Mouse (Mus musculus): ENCODE results near the gene Zc3h4. TPM values are rescaled to one million over a fixed set of nuclear protein-coding genes. Genes with fewer than 3 reads are reported as not detected.

Zc3h4 gene
- polyA plus RNA-seq (2012; rRNA removed) = 33.9 and 38.9 TPM in 2 replicates

DNA sequence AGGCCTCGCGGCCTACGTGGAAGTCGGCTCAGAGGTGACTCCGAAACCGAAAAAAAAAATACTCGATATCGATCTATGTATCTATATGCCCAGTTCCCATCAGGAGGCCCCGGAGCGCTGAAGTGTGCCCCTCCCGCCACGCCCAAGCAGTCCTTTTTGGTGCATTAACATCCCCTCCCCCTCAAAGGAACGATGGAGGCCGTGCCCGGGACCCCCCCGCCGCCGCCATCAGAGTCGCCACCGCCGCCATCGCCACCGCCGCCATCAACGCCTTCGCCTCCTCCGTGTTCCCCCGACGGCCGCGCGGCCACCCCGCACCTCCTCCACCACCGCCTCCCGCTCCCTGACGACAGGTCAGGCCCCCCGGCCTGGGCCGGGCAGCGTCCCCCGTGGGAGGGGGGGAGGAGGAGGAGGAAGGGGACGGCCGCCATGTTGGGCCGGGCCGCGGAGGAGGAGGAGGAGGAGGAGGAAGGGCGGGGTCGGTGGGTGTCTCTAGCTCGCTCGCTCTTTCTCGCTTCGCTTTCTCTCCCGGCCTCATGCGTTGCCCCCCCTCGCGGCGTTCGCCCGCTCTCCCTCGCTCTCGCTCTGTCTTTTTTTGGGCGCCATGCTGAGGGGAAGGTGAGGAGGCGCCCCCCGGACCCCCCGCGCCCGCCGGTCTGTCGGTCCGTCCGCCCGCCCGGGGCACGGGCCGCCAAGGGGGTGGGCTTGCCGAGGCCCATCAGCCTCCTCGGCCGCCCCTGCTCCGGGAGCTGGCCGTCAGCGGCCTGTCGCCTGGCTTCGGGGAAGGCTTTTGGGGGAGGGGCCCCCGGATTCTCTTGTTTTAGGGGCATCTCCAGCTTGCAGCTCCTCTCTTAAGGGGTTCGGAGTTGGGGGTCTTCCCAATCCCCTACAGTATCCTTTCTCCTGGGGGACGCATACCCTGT is at the start of gene Zc3h4:
TSS of gene Zc3h4 (plus strand) at position 222 of the 923 bp plus-strand sequence.
- TF ChIP-seq CTCF (IDR thresholded peaks at IDR 0.05; ENCODE audit: extremely low read depth, insufficient read depth, low read length) (no peak), POLR2A (IDR thresholded peaks at IDR 0.05; ENCODE audit: extremely low read depth, insufficient read depth, low read length) (peak; percentile 59; the same call in 1 of the 2 replicates)
- Histone ChIP-seq H3K4me3 (ENCODE audit: insufficient read depth, low read length) (peak within 1 kb of the TSS; percentile 95), H3K27ac (ENCODE audit: insufficient read depth, low read length) (peak within 1 kb of the TSS; percentile 100), H3K4me1 (ENCODE audit: control insufficient read depth, insufficient read depth, low read length) (peaks cover 14% of the 10 kb centered on the region)

DNA sequence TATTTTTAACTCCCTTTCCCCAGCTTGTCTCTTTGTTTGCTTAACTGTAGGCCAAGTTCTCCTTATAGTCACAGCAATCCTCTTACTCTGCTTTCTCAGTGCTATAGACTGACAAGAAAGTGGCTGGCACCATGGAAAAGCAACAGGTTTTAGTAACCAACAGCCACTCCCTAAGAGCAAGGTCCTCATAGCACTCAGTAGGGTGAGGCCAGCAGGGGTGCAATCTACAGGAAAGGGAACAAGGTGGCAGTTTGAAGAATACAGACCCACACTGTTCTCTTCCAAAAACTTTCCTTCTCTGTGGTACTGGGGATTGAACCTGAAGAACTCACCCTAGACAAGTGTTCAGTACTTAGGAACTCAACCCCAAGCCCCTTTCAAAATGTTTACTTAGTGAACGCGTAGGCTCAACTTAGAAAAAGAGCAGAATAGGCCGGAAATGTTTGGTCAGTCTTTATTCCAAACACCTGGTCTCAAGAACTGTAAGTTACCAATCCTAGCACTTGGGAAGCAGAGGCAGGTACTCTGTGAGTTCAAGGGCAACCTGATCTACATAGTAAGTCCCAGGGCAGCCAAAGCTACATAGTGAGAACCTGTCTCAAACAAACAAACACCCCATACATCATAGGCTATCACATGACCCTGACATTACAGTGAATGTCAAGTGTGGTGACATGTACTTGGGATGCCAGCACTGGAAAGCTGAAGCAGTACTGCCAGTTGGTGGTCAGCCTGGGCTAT is 44.7 kb upstream of the Zc3h4 start:
- H3K4me3 ChIP-seq (ENCODE audit: insufficient read depth, low read length) = no peak overlapping the region
- H3K4me1 ChIP-seq (ENCODE audit: control insufficient read depth, insufficient read depth, low read length) = no peaks in the 10 kb centered on the region
- no peak overlapping the region for H3K27ac ChIP-seq (ENCODE audit: insufficient read depth, low read length)
- TF ChIP-seq POLR2A (IDR thresholded peaks at IDR 0.05; ENCODE audit: extremely low read depth, insufficient read depth, low read length) = no peak
- no peak for TF ChIP-seq CTCF (IDR thresholded peaks at IDR 0.05; ENCODE audit: extremely low read depth, insufficient read depth, low read length)

DNA sequence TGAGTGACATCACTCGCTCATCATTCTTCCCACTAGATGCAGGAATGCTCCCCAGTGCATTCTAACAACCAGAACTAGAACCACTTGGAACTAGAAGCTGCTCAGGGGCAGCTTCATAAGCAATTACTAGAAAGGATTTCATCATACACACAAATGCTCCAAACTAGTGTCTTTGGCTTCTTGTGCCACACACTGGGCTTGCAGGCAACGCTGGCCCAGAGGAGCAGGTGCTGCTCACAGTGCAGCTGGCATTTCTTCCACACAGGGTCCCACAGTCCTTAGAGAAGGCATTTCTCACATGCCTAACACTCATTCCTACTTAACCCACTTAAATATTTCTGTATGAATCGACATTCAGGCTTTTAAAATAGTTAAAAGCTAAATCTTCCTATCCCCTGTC is 43.1 kb upstream of the Zc3h4 start:
- H3K4me3 ChIP-seq (ENCODE audit: insufficient read depth, low read length) = no peak overlapping the region
- no peaks in the 10 kb centered on the region for H3K4me1 ChIP-seq (ENCODE audit: control insufficient read depth, insufficient read depth, low read length)
- TF ChIP-seq CTCF (IDR thresholded peaks at IDR 0.05; ENCODE audit: extremely low read depth, insufficient read depth, low read length) = no peak
- no peak for TF ChIP-seq POLR2A (IDR thresholded peaks at IDR 0.05; ENCODE audit: extremely low read depth, insufficient read depth, low read length)
- H3K27ac ChIP-seq (ENCODE audit: insufficient read depth, low read length) = no peak overlapping the region

- no peak overlapping the region for H3K27ac ChIP-seq (ENCODE audit: insufficient read depth, low read length)
- no peaks in the 10 kb centered on the region; the same call in 1 of the 2 replicates for H3K4me1 ChIP-seq (ENCODE audit: control insufficient read depth, insufficient read depth, low read length)
- H3K4me3 ChIP-seq (ENCODE audit: insufficient read depth, low read length) = no peak overlapping the region
- TF ChIP-seq CTCF (IDR thresholded peaks at IDR 0.05; ENCODE audit: extremely low read depth, insufficient read depth, low read length) (no peak), POLR2A (IDR thresholded peaks at IDR 0.05; ENCODE audit: extremely low read depth, insufficient read depth, low read length) (no peak)
These were observed 36.4 kb upstream of the Zc3h4 start for GRCm38 (mm10) chr7:16364319-16364718.

GRCm38 (mm10) chr7:16364901-16365500 is 35.7 kb upstream of the Zc3h4 start:
- no peaks in the 10 kb centered on the region; the same call in 1 of the 2 replicates for H3K4me1 ChIP-seq (ENCODE audit: control insufficient read depth, insufficient read depth, low read length)
- H3K27ac ChIP-seq (ENCODE audit: insufficient read depth, low read length) = no peak overlapping the region
- no peak overlapping the region for H3K4me3 ChIP-seq (ENCODE audit: insufficient read depth, low read length)
- TF ChIP-seq CTCF (IDR thresholded peaks at IDR 0.05; ENCODE audit: extremely low read depth, insufficient read depth, low read length) (0 out of 2 replicates have a peak, but pooled peaks have one; percentile 10), POLR2A (IDR thresholded peaks at IDR 0.05; ENCODE audit: extremely low read depth, insufficient read depth, low read length) (no peak)

GRCm38 (mm10) chr7:16366133-16366646 is 34.5 kb upstream of the Zc3h4 start:
- no peak overlapping the region for H3K4me3 ChIP-seq (ENCODE audit: insufficient read depth, low read length)
- H3K4me1 ChIP-seq (ENCODE audit: control insufficient read depth, insufficient read depth, low read length) = no peaks in the 10 kb centered on the region; the same call in 1 of the 2 replicates
- TF ChIP-seq POLR2A (IDR thresholded peaks at IDR 0.05; ENCODE audit: extremely low read depth, insufficient read depth, low read length) = no peak
- TF ChIP-seq CTCF (IDR thresholded peaks at IDR 0.05; ENCODE audit: extremely low read depth, insufficient read depth, low read length) = no peak
- no peak overlapping the region for H3K27ac ChIP-seq (ENCODE audit: insufficient read depth, low read length)

DNA sequence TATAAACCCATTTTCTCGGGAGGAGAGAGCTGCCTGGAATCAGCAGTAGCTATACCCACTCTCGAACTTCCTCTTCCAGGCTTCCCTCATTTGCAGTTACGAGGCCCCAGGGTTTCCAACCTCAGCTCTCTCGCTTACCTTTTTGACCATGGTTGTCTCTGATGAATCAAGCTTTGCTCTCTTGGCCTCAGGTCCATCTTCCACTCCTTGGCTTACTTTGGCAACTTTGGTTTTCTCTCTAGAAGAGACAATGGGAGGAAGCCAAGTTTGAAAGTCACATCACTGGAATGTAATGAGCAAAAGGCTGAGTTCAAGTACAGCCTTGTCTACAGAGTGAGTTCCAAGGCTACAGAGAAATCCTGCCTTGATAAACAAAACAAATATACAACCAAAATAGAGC is 34.0 kb upstream of the Zc3h4 start:
- H3K4me1 ChIP-seq (ENCODE audit: control insufficient read depth, insufficient read depth, low read length) = no peaks in the 10 kb centered on the region; the same call in 1 of the 2 replicates
- H3K27ac ChIP-seq (ENCODE audit: insufficient read depth, low read length) = no peak overlapping the region
- TF ChIP-seq CTCF (IDR thresholded peaks at IDR 0.05; ENCODE audit: extremely low read depth, insufficient read depth, low read length) (no peak), POLR2A (IDR thresholded peaks at IDR 0.05; ENCODE audit: extremely low read depth, insufficient read depth, low read length) (no peak)

DNA sequence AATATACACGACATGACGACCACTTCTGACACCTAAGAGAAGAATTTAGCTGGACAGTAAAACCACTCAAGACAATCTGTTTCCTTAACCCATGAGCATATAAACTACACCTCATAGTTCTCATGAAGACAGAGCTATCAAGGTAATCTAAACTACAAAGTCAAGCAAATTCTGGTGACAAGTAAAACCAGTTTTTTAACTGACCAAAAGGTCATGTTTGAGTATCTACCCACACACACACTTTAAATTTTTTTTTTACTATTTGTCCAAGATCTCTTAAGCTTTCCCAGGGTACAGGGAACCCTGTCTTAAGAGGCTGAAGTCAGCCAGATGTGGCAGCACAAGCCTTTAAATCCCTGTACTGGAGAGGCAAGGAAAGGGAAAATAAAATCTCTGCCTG is 31.9 kb upstream of the Zc3h4 start:
- Histone ChIP-seq H3K4me1 (ENCODE audit: control insufficient read depth, insufficient read depth, low read length) (no peaks in the 10 kb centered on the region; the same call in 1 of the 2 replicates), H3K4me3 (ENCODE audit: insufficient read depth, low read length) (no peak overlapping the region), H3K27ac (ENCODE audit: insufficient read depth, low read length) (no peak overlapping the region)
- TF ChIP-seq CTCF (IDR thresholded peaks at IDR 0.05; ENCODE audit: extremely low read depth, insufficient read depth, low read length) (no peak), POLR2A (IDR thresholded peaks at IDR 0.05; ENCODE audit: extremely low read depth, insufficient read depth, low read length) (no peak)

More for the DNA sequence above, 34.0 kb upstream of the Zc3h4 start:
- H3K4me3 ChIP-seq (ENCODE audit: insufficient read depth, low read length) = no peak overlapping the region

DNA sequence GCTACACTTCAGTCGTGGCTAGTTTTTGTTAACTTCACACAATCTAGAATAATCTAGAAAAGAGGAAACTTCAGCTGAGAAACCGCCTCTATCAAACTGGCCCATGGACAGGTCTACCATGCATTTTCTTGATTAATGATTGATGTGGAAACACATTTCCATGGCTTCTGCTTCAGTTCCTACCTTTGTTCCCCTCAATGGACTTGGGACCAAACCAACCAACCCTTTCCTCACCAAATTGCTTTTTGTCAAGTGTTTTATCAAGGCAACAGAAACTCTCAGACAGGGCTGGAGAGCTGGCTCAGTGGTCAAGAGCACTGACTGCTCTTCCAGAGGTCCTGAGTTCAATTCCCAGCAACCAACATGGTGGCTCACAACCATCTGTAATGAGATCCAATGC is 30.1 kb upstream of the Zc3h4 start:
- Histone ChIP-seq H3K4me1 (ENCODE audit: control insufficient read depth, insufficient read depth, low read length) (no peaks in the 10 kb centered on the region), H3K4me3 (ENCODE audit: insufficient read depth, low read length) (no peak overlapping the region), H3K27ac (ENCODE audit: insufficient read depth, low read length) (no peak overlapping the region)
- TF ChIP-seq POLR2A (IDR thresholded peaks at IDR 0.05; ENCODE audit: extremely low read depth, insufficient read depth, low read length) = no peak
- TF ChIP-seq CTCF (IDR thresholded peaks at IDR 0.05; ENCODE audit: extremely low read depth, insufficient read depth, low read length) = no peak

Data from cortical plate, adult 2 months (tissue).